Mouse (Mus musculus): ENCODE measurements around the gene Clcf1.

DNA sequence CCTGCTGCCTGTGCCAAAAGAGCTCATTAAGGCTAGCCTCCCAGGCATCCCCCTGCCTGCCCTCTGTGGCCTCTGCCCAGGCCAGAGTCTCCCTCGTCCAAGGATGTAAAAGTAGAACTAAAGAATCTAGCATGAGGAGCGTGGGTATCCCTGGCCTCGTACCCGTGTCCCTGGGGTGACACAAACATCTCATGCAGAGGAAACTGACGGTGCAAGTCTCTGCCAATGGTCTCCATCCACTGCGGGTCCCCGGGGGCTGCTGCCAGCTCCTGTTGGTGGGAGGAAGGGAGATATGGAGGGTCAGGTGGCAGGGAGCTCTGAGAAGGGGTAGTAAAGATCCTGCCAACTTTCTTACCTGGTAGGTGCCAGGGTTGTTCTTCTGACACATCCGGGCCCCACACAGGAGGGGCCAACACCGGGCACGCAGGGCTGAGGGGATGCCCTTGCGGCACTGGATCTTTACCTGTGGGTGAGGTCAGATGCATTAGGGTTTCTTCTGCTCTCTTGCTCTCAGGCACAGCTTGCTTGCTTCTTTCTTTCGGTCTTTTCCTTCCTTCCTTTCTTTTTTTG lies 24.9 kb upstream of the Clcf1 start:
- TF ChIP-seq POLR2A (IDR thresholded peaks at IDR 0.05; ENCODE audit: insufficient read length, low read depth) (no peak), USF1 (IDR thresholded peaks at IDR 0.05; ENCODE audit: low read depth) (no peak), MAX (IDR thresholded peaks at IDR 0.05; ENCODE audit: low read depth) (no peak), MYOG (IDR thresholded peaks at IDR 0.05; ENCODE audit: control insufficient read depth in 1 of 3, insufficient read depth in 1 of 3, insufficient read length in 2 of 3, low read depth in 2 of 3) (no peak), MYOD1 (IDR thresholded peaks at IDR 0.05; ENCODE audit: control insufficient read depth in 1 of 3, insufficient read length in 2 of 3, low read depth in 2 of 3) (no peak), TCF12 (IDR thresholded peaks at IDR 0.05; ENCODE audit: insufficient read depth, poor library complexity, severe bottlenecking) (no peak), REST (IDR thresholded peaks at IDR 0.05; ENCODE audit: insufficient read depth, insufficient read length) (no peak), SRF (IDR thresholded peaks at IDR 0.05; ENCODE audit: control insufficient read depth, insufficient read length, low read depth) (no peak), CEBPB (IDR thresholded peaks at IDR 0.05; ENCODE audit: insufficient read depth, poor library complexity, severe bottlenecking) (no peak), E2F4 (IDR thresholded peaks at IDR 0.05; ENCODE audit: insufficient read depth) (no peak), POLR2AphosphoS2 (IDR thresholded peaks at IDR 0.05; ENCODE audit: insufficient read length, low read depth) (no peak)

Data from myocyte (in vitro differentiated cells).